Mouse (Mus musculus) G1E (cell line): Measurements from ENCODE around the gene Xrcc3.

ENCODE experiments used
- CTCF ChIP-seq: IDR thresholded peaks from 2 replicates; pipeline ENCODE4 v1.5.1; 2012; ENCODE audit warnings: low read depth, low read length, inconsistent platforms, mixed read lengths
- GATA1 ChIP-seq: IDR thresholded peaks from 2 replicates; pipeline ENCODE4 v1.6.1; 2012; ENCODE audit warnings: borderline replicate concordance, low read length, inconsistent platforms, mixed read lengths

GRCm38 (mm10) chr12:111758381-111759175 lies 55.1 kb downstream of the Xrcc3 start, which contains the start of gene Klc1:
- TF ChIP-seq CTCF (no peak), GATA1 (no peak)
